Mouse (Mus musculus): ENCODE data around the gene Armh4.
"Not testable (repeated sequence)": the region's sequence is repeated elsewhere in the genome, so short reads cannot be mapped to it uniquely, and the experiment has no call there.

Armh4 gene

GRCm38 (mm10) chr14:49782715-49783531 is at the start of gene Armh4:
Armh4 (minus strand) TSS chr14:49783383.
- peak; percentile 97 for DNase-seq (ENCODE audit: low read depth, low spot score)

- DNase-seq (ENCODE audit: low read depth, low spot score), result peak; percentile 87
Measured at GRCm38 (mm10) chr14:49829192-49830171, 46.3 kb upstream of the Armh4 start.

GRCm38 (mm10) chr14:49819721-49820440 is 36.7 kb upstream of the Armh4 start:
- DNase-seq (ENCODE audit: low read depth, low spot score), result peak; percentile 90

GRCm38 (mm10) chr14:49818713-49819208 is 35.6 kb upstream of the Armh4 start:
- peak; percentile 96 for DNase-seq (ENCODE audit: low read depth, low spot score)

GRCm38 (mm10) chr14:49812966-49813365 is 29.8 kb upstream of the Armh4 start:
- peak; percentile 67 for DNase-seq (ENCODE audit: low read depth, low spot score)

- not testable (repeated sequence) for DNase-seq (ENCODE audit: low read depth, low spot score)
Measured at GRCm38 (mm10) chr14:49805051-49805450, 21.9 kb upstream of the Armh4 start.

- DNase-seq (ENCODE audit: low read depth, low spot score), result peak; percentile 66
Measured at GRCm38 (mm10) chr14:49801444-49801843, 18.3 kb upstream of the Armh4 start.

- DNase-seq (ENCODE audit: low read depth, low spot score), result no peak
Measured at GRCm38 (mm10) chr14:49793948-49794347, 10.8 kb upstream of the Armh4 start.

- no peak for DNase-seq (ENCODE audit: low read depth, low spot score)
Measured at GRCm38 (mm10) chr14:49790542-49790941, 7.4 kb upstream of the Armh4 start.

GRCm38 (mm10) chr14:49785793-49786192 is 2.6 kb upstream of the Armh4 start:
- peak; percentile 72 for DNase-seq (ENCODE audit: low read depth, low spot score)

- no peak for DNase-seq (ENCODE audit: low read depth, low spot score)
Measured at GRCm38 (mm10) chr14:49783866-49784265, 683 bp upstream of the Armh4 start.

- DNase-seq (ENCODE audit: low read depth, low spot score), result no peak
Measured at GRCm38 (mm10) chr14:49780416-49780815, 2.8 kb downstream of the Armh4 start.

GRCm38 (mm10) chr14:49777539-49777938 is 5.6 kb downstream of the Armh4 start:
- DNase-seq (ENCODE audit: low read depth, low spot score), result not testable (repeated sequence)

- DNase-seq (ENCODE audit: low read depth, low spot score), result no peak
Measured at GRCm38 (mm10) chr14:49771746-49772145, 11.4 kb downstream of the Armh4 start.

- DNase-seq (ENCODE audit: low read depth, low spot score), result no peak
Measured at GRCm38 (mm10) chr14:49766601-49767000, 16.6 kb downstream of the Armh4 start.

- DNase-seq (ENCODE audit: low read depth, low spot score), result no peak
Measured at GRCm38 (mm10) chr14:49755845-49756244, 27.3 kb downstream of the Armh4 start.

- DNase-seq (ENCODE audit: low read depth, low spot score), result no peak
Measured at GRCm38 (mm10) chr14:49752614-49753013, 30.6 kb downstream of the Armh4 start.

GRCm38 (mm10) chr14:49745874-49746273 is 37.3 kb downstream of the Armh4 start:
- no peak for DNase-seq (ENCODE audit: low read depth, low spot score)

GRCm38 (mm10) chr14:49743946-49744526 is 39.1 kb downstream of the Armh4 start:
- no peak for DNase-seq (ENCODE audit: low read depth, low spot score)

- DNase-seq (ENCODE audit: low read depth, low spot score), result no peak
Measured at GRCm38 (mm10) chr14:49739328-49739727, 43.9 kb downstream of the Armh4 start.
